Mouse (Mus musculus): ENCODE results near the gene Rabep2.

DNA sequence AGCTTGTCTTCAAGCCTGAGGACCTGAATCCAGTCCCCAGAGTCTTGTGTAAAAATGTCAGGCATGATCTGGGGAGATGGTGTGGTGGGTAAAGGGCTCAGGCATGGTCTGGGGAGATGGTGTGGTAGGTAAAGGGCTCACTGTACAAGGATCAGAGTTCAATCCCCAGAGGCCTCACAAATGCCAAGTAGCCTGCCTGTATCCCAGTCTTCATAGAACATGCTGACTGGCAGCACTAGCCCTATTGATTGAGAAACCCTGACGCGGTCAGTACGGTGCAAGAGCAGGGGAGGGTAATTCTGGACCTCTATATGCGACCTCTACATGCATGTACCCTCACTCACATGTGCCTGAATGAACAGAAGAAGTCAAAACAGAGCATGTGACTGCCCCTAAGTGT lies 11.0 kb upstream of the Rabep2 start:
- TF ChIP-seq CTCF (IDR thresholded peaks at IDR 0.05; ENCODE audit: low read depth, low read length) (no peak), POLR2A (IDR thresholded peaks at IDR 0.05; ENCODE audit: borderline replicate concordance, low read depth, low read length) (no peak)
